Mouse (Mus musculus) limb, embryonic 11.5 days (tissue): ENCODE measurements around the gene Zfp772. TPM values are rescaled to one million over a fixed set of nuclear protein-coding genes. Genes with fewer than 3 reads are reported as not detected.
"Not testable (repeated sequence)": the region's sequence is repeated elsewhere in the genome, so short reads cannot be mapped to it uniquely, and the experiment has no call there.

Source experiments
- ATAC-seq: fragments of 200-750 bp; cut with Nextera tagmentation; 2 replicates; pipeline ENCODE4 v1.8.0; 2017; ENCODE audit warnings: low read depth; ENCODE audit not compliant: insufficient number of reproducible peaks, low FRiP score, low TSS enrichment
- DNase-seq: peaks from one replicate; pipeline ENCODE4 v3.0.0-alpha.2; 2015; ENCODE audit warnings: low spot score
- H3K27ac ChIP-seq: fragments of 300-500 bp; sonication (generic); replicated peaks from 2 replicates; pipeline ENCODE4 v1.5.1; 2014; ENCODE audit warnings: low read depth, mild to moderate bottlenecking, low read length
- H3K27me3 ChIP-seq: fragments of 300-500 bp; sonication (generic); 2 replicates; pipeline ENCODE4 v1.6.1; 2014; ENCODE audit warnings: mild to moderate bottlenecking, low read length, mixed read lengths; ENCODE audit not compliant: control insufficient read depth, insufficient read depth
- H3K36me3 ChIP-seq: fragments of 300-500 bp; sonication (generic); 2 replicates; pipeline ENCODE4 v1.6.1; 2014; ENCODE audit warnings: mild to moderate bottlenecking, low read length, moderate library complexity, mixed read lengths; ENCODE audit not compliant: control insufficient read depth, insufficient read depth
- H3K4me1 ChIP-seq: fragments of 300-500 bp; sonication (generic); 2 replicates; pipeline ENCODE4 v1.6.1; 2014; ENCODE audit warnings: low read length, mixed read lengths; ENCODE audit not compliant: control insufficient read depth, insufficient read depth
- H3K4me2 ChIP-seq: fragments of 300-500 bp; sonication (generic); 2 replicates; pipeline ENCODE4 v1.6.1; 2014; ENCODE audit warnings: low read depth, mild to moderate bottlenecking, moderate library complexity; ENCODE audit not compliant: severe bottlenecking
- H3K4me3 ChIP-seq: fragments of 300-500 bp; sonication (generic); 2 replicates; pipeline ENCODE4 v1.5.1; 2014; ENCODE audit warnings: low read depth, low read length
- H3K9ac ChIP-seq: fragments of 300-500 bp; sonication (generic); 2 replicates; pipeline ENCODE4 v1.6.1; 2014; ENCODE audit warnings: mild to moderate bottlenecking, low read length
- H3K9me3 ChIP-seq: fragments of 300-500 bp; sonication (generic); 2 replicates; pipeline ENCODE4 v1.6.1; 2016; ENCODE audit warnings: low read length; ENCODE audit not compliant: control insufficient read depth
- WGBS: fragments of 180-500 bp; shearing (Covaris S2); extraction: QIAGEN DNeasy Blood & Tissue Kit; methylation state at CpG from one replicate; pipeline ENCODE4 v1.1.7; 2014; 5-methylcytosine and 5-hydroxymethylcytosine counted together
- polyA plus RNA-seq: library from polyadenylated mRNA; unstranded; fragments of >200 nt; fragmentation: Nextera tagmentation; extraction: Ambion mirVana; gene quantifications from 2 replicates; pipeline ENCODE4 v1.2.1, GENCODE M21; 2014

Gene Zfp772
- polyA plus RNA-seq, result 11.8 and 12.8 TPM in 2 replicates

- under 1% methylated on average over 24 of the region's 24 CpGs for WGBS
- H3K4me3 ChIP-seq, result peak within 1 kb of the TSS; percentile 43
- H3K36me3 ChIP-seq, H3K9me3 ChIP-seq, H3K27ac ChIP-seq, H3K27me3 ChIP-seq, H3K4me1 ChIP-seq, ATAC-seq: not testable (repeated sequence)
- peak; percentile 31 for DNase-seq
- H3K9ac ChIP-seq, result 0 out of 2 replicates have a peak within 1 kb of the TSS, but pooled peaks have one; percentile 22
- peak within 1 kb of the TSS; percentile 47 for H3K4me2 ChIP-seq
These were observed at the start of gene Zfp772 for GRCm38 (mm10) chr7:7209313-7210151. Zfp772 (minus strand) TSS chr7:7209998.

- H3K4me2 ChIP-seq, H3K27ac ChIP-seq, DNase-seq, H3K9ac ChIP-seq, H3K36me3 ChIP-seq, H3K4me3 ChIP-seq, ATAC-seq, H3K27me3 ChIP-seq, H3K4me1 ChIP-seq, H3K9me3 ChIP-seq: not testable (repeated sequence)
- no CpG with 5 or more reads among the region's 1 CpGs for WGBS
These were observed 37.4 kb upstream of the Zfp772 start, which contains the start of gene Vmn2r29 for GRCm38 (mm10) chr7:7247228-7247627. Vmn2r29 (minus strand) TSS chr7:7247328.

GRCm38 (mm10) chr7:7188191-7188942 lies 21.4 kb downstream of the Zfp772 start:
- 11% methylated on average over 18 of the region's 18 CpGs for WGBS
- Histone ChIP-seq H3K36me3 (no peaks in the 10 kb centered on the region; the same call in 1 of the 2 replicates), H3K4me2 (peak overlapping the region; percentile 29; the same call in 1 of the 2 replicates), H3K4me1 (no peaks in the 10 kb centered on the region), H3K27me3 (no peaks in the 10 kb centered on the region), H3K4me3 (peak overlapping the region; percentile 37), H3K27ac (no peak overlapping the region), H3K9ac (0 out of 2 replicates have a peak overlapping the region, but pooled peaks have one; percentile 45), H3K9me3 (no peaks in the 10 kb centered on the region)
- DNase-seq (peak; percentile 76), ATAC-seq (peak; percentile 92)

GRCm38 (mm10) chr7:7187417-7188190 lies 22.2 kb downstream of the Zfp772 start:
- DNase-seq, result no peak
- no peak; the same call in 1 of the 2 replicates for ATAC-seq
- H3K4me1 ChIP-seq, result no peaks in the 10 kb centered on the region
- peak overlapping the region; percentile 37 for H3K4me3 ChIP-seq
- no peak overlapping the region for H3K9ac ChIP-seq
- peak overlapping the region; percentile 29; the same call in 1 of the 2 replicates for H3K4me2 ChIP-seq
- no peaks in the 10 kb centered on the region for H3K9me3 ChIP-seq
- no peak overlapping the region for H3K27ac ChIP-seq
- H3K36me3 ChIP-seq, result no peaks in the 10 kb centered on the region; the same call in 1 of the 2 replicates
- no peaks in the 10 kb centered on the region for H3K27me3 ChIP-seq
- WGBS, result 40% methylated on average over 13 of the region's 13 CpGs

GRCm38 (mm10) chr7:7185897-7186296 lies 23.9 kb downstream of the Zfp772 start:
- 64% methylated on average over 1 of the region's 1 CpGs for WGBS
- Histone ChIP-seq H3K9ac (no peak overlapping the region), H3K4me1 (no peaks in the 10 kb centered on the region), H3K27me3 (no peaks in the 10 kb centered on the region), H3K9me3 (no peaks in the 10 kb centered on the region), H3K4me2 (no peak overlapping the region), H3K4me3 (no peak overlapping the region), H3K27ac (no peak overlapping the region), H3K36me3 (peaks cover 6% of the 10 kb centered on the region; the same call in 1 of the 2 replicates)
- DNase-seq (peak; percentile 25), ATAC-seq (no peak)

GRCm38 (mm10) chr7:7171227-7172147 lies 38.3 kb downstream of the Zfp772 start, which contains the start of gene Zfp418:
Zfp418 (plus strand) TSS chr7:7171330.
- Histone ChIP-seq H3K27ac (no peak within 1 kb of the TSS), H3K9me3 (no peaks in the 10 kb centered on the region), H3K36me3 (no peaks in the 10 kb centered on the region), H3K4me3 (peak within 1 kb of the TSS; percentile 68), H3K9ac (peak within 1 kb of the TSS; percentile 74), H3K4me1 (no peaks in the 10 kb centered on the region), H3K27me3 (no peaks in the 10 kb centered on the region), H3K4me2 (peak within 1 kb of the TSS; percentile 59)
- 2% methylated on average over 26 of the region's 26 CpGs for WGBS
- DNase-seq (peak; percentile 52), ATAC-seq (peak; percentile 92)
